Mouse (Mus musculus) brain, adult 2 months (tissue): ENCODE data around the gene Ntn1.

Experiments
- DNase-seq: peaks from one replicate; pipeline ENCODE4 v3.0.0; 2011; ENCODE audit warnings: low read depth, low spot score

Gene Ntn1

DNA sequence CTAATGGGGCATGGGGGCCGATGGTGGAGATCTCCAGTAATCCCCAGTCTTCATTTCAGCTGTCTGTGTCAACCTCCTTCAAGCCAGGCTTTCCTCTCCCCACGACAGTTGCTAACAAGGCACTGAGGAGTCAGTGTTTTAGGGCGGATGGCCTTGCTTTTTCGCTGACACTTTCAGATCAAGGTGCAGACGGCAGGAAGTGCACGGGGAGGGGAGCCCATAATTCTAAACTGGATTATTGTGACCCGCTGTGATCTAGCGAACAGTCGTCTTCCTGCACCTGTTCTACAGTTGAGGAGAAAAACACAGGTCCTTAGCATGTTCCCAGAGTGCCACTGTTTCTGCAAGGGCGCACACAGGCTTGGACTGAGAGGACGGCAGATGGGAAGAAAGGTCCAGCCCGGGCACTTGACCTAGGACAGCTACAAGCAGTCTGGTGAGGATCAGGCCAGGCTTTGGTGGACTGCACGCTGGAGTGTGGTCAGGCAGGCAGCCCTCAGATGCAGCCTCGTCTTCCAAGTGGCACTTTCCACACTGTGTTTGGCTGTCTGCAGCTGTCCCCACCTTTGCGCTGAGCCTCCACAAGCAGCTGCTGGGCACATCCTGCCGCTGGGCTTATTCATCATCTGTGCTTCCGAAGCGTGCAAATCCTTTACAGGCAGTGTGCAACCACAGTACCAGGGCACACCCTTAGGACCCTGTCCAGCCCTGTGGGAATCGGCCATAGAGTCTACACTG is 129.7 kb downstream of the Ntn1 start:
- DNase-seq, result no peak

DNA sequence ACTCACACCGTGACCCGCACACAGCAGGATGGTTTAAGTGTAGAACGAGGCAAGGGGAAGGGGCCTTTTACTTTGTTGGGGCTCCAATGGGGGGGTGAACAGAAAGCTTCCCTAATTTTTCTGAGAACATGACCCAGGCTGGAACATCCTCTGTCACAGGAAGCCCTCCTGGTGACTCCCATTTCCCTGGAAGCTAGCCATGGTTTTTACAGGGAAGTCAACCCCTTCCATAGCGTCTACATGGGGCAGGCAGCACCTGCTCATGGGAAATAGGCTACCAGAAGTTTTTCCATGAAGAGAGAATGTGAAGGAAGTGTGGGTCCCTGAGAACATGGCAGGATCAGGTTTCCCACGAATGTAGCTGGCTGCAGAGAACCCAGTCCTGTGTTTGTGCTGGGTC is 136.3 kb downstream of the Ntn1 start:
- no peak for DNase-seq

DNA sequence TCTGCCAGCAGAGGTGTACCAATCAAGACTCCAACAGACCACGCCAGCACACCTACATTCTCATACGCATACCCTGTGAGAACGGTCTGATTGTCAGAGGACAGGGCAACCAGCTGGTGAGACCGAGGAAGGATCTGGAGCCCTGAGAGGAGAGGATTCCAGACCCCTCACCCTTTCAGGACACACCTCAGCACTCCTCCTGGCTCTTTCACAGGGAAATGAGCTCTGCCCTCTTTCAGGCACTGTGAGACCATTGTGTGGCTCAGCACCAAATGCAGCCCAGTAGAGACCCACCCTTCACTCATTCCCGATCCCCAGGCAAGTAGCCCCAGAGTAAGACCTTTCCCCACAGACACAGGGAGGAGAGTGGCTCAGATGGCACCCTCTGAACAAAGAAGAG is 137.5 kb downstream of the Ntn1 start:
- DNase-seq, result no peak

DNA sequence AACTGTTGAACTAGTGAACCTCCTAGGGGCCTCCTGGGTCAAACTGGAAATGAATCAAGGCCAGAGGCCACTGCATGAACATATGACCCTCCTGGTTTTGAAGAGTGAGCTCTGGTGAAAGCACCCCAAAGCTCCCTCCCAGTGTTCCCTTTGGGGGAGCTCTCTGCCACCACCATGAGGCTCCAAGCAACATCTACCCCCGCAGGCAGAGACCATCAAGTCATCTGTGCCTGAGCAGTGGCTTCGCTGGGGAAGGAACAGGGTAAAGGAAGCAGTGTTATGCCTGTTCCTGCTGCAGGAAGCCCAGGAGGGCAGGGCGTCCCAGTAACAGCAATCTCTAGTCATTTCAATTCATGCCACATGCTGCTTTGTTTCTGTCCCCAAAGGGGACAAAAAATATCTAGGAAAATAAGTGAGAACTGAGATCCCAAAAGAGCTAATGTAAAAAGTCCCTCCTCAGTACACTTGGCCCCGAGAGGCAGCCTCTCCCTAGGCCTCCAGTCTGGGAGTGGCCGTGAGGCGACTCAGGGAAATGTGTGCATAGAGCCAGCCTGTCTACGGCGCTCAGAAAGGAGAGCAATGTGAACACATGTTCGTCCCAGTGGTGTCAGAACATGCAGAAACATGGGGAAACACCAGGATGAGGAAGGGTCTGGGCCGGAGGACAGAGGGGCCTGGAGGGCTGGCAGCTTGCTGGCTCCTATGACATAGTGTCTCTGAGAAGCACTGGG is 139.3 kb downstream of the Ntn1 start:
- no peak for DNase-seq

DNA sequence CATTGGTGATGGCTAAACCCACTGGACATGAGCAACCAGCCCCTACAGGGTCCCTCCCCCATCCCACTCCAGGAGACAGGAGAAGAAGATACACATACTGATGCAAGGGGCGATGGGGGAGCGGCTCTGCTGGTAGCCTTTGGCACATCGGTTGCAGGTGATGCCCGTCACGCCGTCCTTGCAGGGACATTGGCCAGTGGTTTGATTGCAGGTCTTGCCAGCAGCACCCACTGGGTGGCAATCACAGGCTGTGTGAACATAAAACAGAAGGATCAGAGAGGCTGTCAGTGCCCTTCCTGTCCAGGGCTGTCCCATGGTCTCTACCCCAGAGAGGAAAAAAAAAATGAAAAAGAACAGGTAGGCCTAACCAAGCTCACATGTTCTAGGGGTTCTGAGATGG is 140.2 kb downstream of the Ntn1 start:
- no peak for DNase-seq

DNA sequence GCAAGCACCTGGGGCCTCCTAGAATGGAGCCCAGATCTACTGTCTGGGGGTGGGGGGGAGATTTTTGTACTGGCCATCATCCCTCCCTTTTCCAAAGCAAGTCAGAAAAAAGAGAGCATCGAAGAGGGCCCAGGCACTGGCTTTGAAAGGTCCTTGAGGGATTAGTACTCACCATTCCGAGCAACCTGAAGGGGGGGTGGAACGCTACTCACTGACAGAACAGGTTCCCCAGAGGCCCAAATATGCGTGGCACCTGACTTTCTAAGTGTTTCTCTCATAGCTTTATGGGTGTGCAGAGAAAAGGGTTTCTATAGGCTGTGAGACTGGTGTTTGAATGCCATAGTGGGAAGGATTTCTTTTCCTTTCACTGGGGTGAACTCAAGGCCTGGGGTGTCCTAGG is 142.1 kb downstream of the Ntn1 start:
- no peak for DNase-seq

DNA sequence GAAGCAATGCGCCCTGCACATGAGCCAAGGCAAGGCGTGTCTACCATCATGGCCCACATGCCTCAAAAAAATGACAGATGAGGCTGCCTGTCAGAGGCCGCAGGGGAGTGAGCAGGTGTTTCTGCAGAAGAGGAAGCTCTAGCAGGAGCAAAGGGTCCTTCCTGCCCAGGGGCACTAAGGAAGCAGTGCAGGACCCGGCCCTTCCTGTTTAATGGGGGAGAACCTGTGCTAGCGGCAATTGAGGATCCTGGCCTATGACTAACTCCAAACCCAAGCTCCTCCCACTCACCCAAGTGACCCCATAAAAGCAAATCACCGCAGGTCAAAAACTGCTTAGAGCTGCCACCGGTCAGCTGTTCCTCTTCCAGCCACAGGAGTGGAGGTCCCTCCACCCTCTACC is 147.1 kb downstream of the Ntn1 start:
- DNase-seq, result no peak

DNA sequence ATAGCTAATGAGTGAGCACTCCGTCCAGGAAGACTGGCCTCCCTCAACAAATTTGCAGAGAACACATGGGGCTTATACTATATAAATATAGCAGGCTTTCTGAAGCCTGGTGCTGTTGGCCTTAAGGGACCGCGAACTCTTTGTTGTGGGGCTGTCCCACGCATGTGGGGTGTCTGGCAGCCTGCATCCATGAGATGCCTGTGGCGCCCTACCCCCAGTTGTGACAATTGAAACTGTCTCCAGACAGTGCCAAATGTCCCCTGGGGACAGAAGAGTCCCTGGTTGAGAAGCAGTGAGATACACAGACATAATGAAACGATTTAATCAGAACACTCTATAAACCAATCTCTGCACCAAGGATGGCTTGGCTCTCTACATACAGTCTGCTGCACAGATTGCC is 150.5 kb downstream of the Ntn1 start:
- no peak for DNase-seq

DNA sequence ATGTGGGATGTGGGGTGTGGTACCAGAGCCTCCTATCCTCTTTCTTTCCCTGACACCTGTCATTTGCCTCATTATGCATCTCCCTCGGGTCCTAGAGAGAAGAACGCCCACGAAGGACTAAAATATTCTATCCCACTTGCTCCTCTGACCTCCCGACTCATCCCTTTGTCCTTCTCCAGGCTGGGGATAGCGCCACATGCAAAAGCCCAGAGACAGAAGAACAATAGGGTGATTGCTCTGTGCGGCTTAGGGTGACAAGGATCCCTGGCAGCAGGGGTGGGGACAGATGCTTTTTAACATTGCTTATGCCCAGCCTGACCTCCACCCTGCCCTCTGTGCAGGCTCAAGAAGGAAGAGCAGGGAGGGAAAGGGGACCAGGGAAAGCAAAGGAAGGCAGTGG is 152.7 kb downstream of the Ntn1 start:
- no peak for DNase-seq

DNA sequence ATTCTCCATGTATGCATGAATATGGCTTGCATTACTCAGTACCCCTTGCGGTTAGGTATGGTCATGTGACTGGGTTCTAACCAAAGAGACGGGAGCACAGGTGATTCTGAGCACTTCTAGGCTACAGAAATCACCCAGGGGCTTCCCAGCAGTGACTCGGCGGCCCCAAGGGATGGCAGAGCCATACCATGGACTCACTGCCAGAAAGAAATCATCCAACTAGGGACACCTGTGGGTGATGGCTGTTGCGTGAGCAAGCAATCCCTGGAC is 155.7 kb downstream of the Ntn1 start:
- no peak for DNase-seq

DNA sequence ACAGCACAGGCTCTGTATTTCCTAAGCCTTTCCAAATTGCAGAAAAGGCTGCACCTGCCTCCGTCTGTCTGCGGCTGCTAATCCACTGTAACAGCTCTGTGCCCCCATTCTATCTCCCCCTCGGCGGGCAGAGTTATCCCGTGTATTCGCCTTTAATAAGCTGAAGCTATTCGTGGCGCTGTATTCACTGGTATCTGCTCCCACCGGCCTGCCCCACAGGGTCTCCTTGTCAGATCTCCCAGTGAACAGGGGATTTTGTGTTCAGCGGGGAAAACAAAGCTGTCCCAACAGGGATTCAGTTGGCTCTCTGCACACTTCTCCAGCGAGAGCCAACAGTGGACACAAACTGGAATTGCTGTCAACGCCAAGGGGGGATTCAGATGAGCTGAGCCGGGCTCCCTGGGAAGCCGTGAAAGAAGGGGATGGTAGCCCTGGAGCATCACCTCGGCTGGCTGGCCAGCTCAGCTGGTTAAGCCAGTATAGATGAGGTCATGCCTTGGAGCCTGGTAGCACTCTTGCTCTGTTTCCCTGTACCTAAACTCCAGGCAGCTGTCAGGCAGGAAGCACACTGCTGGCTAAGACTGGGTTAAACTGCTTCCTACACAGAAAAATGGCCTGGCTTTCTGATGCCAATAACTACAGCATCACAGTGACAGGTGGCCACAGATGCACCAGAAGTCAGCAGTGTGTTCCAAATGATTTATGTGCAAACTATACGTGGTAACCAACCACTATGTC is 156.2 kb downstream of the Ntn1 start:
- peak; percentile 12 for DNase-seq

DNA sequence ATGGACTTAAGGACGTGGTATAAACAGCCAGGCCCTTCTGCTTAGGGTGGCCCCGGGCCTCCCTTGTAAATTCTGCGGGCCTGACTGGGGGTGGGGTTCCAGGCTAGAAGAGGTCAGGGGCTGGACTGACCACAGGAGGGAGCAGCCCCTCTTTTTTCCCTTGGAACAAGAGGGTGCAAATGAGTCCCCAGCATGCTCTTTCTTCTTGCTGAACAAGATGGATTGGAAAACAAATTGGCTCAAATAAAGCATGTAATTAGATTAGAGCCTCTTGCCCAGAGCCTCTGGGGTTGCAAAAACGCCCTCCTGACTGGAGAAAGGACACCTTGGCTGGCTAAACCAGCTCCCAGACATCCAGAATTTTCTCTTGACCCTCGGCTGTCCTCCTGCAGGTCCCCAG is 160.9 kb downstream of the Ntn1 start:
- no peak for DNase-seq

DNA sequence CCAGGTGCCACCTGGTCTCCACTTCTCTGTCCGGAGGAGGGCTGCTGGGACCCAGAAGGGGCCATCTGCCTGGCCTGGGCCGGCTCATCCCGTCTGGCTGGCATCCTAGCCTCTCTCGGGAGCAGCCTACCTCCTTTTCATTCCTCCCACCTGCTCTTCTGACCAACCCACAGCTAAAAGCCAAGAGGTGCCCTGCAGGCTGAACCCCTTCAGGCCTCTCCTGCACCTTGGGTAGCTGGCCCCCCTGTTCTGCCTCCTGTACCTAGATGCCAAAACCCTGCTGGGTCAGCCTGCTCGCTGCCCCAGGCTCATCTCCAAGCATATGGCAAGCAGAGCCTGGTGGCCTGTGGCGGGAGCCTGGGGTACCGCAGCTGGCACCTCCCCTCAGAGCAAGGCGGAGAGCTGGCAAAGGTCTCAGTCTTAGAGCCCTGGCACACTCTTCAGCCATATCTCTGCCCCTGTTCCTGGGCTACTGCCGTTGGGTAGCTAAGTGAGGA is 167.1 kb downstream of the Ntn1 start:
- peak; percentile 94 for DNase-seq

DNA sequence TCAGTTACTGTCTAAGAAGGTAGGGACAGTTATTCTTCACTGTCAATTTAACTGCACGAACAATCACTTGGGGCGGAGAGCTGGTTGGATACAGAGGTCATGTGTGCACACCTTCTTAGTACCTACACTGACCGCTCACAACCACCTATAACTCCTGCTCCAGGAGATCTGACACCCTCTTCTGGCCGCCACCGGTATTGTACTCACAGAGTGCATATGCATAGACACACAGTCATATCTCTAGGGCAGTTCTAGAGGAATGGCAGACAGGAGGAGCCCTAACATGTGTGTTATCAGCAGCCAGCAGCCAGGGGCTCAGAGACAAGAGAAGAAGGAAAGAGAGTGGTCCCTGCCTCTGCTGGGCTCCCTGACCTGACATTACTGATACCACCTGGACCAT is 169.1 kb downstream of the Ntn1 start:
- no peak for DNase-seq

DNA sequence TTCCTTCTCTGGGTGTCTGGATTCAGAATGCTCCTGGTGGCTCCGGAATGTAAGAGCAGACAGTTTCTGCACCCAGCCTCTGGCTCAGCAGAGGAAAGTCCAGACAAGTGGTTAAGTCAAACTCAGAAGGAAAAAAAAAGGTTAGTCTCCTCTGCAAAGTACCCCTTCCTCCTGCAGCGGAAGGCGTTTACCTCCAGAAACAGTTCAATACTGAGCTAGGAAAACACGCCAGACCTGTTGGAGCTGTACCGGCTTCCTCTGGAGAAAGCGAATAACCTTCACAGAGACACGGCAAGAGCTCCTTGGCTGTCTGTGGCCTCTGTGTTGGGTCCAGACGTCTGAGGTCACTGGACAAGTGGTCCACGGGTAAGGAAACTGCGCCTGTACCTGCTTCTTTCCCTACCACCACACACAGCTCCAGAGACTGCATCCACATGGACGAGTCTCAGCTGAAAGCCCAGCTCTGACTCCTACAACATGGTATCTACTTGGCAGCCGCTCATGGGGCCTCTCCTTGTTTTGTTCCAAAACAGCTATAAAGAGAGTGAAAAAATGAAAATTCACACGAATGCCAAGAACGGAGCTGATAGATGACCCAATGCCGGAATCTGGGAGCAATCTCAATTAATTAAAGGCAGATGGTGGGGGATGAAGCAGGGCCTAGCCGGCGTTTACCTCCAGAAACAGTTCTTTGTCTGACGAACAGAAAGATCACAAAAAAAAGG is 171.5 kb downstream of the Ntn1 start:
- peak; percentile 36 for DNase-seq

DNA sequence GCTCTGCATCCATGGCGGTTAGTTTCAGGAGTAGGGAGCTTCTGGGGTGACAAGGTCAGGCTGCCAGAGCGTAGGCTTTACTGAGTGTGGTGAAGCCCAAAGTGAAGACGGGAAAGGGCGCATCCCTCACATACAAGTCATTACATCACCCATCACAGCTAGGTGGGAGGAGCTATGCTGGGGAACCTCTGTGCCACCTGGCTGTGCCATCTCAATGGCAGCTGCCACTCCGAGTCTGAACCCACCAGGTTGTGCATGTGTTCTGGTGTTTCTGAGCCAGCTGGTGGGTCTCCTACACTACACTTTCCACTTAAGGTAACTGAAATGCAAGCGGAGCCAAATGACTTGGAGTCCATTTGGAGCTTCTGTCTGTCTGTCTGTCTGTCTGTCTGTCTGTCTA is 172.8 kb downstream of the Ntn1 start:
- DNase-seq, result no peak

DNA sequence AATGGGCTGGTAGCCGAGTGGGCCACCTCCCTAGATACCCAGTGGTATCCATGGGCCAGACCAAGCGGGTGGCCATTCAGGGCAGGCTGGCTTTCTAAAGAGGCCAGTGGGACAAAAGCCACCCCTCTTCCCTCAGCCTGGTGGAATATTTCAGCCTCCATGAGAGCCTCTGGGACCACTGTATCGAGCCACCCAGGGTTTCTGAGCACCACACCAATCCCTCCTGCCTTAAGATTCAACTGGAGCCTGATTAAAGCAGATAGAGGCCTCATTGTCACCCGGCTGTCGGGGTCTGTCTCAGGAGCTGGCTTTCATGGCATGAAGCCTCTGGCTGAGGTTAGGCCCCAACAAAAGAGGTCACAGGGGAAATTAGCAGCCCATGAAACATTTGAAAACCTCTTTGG is 174.0 kb downstream of the Ntn1 start:
- no peak for DNase-seq

DNA sequence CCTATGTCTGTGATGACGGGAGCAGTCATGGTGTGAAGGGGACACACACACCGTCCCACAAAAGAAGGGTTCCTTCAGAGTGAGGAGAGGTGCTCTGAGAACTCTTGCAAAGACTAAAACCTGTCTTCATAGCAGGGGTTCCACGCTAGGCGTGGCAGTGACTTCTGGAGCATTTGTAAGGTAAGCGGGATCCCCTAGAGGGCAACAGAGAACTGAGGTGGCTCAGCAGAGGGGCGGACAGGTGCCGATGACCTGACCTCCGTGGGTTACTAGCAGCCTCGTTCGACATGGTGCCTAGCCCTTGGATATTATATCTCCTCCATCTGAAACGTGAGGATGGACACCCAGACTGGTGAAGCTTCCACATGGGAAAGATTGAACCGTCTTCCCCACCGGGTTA is 177.5 kb downstream of the Ntn1 start:
- DNase-seq, result no peak

DNA sequence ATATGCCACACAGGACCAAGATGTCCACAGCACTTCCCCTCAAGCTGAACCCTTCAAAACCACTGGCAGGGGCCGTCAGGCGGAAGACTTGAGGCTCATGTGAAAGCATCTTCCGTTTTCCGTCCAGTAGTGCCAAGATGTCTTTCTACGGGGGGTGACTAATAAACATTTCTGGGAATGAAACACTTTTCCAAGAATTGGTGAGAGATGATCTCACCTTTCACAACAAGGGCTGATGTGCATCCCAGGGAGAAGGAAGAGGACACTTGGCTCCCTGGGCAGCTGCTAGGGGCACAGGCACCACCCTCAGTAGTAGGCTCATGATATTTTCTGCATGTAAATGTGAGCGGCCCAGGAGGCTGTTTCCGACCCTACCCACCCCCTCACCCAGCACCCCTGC is 178.4 kb downstream of the Ntn1 start:
- DNase-seq, result no peak

DNA sequence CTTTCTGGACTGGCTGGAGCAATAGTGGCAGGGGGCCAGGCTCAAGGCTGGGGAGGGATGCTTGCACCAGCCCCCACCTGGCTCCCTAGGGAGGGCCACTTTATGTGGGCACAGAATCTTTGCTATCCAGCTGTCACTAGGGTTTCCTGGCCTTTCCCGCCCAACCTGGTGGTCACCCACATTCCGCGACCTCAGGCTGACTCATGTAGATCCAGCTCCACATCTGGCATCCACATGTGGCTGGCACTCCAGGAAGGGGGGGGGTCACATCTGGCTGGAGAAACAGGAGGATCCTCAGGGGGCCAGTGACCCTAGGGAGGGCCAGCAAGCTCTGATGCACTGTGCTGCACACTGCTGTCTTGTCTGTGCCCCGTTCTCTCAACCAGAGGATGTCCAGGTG is 179.9 kb downstream of the Ntn1 start:
- DNase-seq, result no peak

DNA sequence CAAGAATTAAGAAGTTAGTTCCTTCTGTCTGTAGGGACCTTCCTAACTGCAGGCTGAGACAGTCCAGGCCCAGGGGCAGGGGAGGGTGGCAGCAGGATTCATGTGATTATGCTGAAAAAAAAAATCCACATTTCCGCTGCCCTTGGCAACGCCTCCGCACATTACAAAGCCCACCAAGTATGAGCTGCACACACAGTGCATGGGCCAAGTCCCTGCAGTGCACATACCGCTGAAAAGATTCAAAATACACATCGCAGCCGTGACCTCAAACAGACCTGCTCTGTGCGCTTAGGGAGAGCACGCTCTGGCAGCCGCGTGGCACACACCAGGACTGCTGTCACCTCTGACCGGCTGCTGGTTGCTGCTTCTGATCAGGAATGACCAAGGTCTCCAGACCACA is 184.6 kb downstream of the Ntn1 start:
- DNase-seq, result no peak

DNA sequence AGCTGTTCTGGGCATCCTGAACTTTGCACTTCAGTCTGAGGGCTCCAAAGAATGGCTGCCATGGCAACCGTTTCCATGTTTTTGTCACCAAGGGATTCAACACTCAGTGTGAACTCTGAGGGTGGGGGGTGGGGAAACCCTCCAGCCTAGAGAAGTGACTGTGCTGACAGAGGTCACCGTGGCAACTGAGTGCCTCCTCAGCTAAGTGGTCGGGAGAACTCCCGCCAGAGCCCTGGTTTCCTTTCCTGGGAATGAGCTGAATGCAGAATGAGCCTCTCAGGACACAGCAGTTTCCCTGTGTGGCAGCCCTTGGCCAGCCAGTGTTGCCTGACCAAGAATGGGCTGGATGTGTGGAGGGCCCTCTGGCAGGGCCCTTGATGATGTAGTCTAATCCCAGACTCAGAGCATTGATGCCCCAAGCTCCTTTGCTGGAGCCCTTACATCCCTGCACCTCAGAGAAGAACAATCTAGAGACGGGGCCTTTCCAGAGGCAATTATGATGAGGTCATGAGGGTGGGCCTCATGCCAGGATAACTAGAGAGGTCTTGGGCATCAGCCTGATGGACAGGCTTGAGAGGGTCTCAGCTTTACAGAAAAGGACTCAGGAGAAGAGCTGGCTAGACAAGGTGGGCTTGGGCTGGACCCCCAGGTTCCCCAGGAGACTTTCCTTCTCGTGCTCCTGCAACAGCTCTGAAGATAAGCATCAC is 185.3 kb downstream of the Ntn1 start:
- DNase-seq, result peak; percentile 49
